Mouse (Mus musculus) heart, postnatal 0 days (tissue): Measurements from ENCODE around the gene Dync1li2. TPM values are rescaled to one million over a fixed set of nuclear protein-coding genes. Genes with fewer than 3 reads are reported as not detected.

Experiments
- ATAC-seq: fragments of 200-750 bp; cut with Nextera tagmentation; 2 replicates; pipeline ENCODE4 v1.8.0; 2017; ENCODE audit warnings: low read depth, moderate number of reproducible peaks, moderate library complexity; ENCODE audit not compliant: insufficient read depth
- DNase-seq: peaks from one replicate; pipeline ENCODE4 v3.0.0-alpha.2; 2016; ENCODE audit warnings: low spot score
- H3K27ac ChIP-seq: fragments of 300-500 bp; sonication (generic); 2 replicates; pipeline ENCODE4 v1.5.1; 2014; ENCODE audit warnings: low read depth, mild to moderate bottlenecking
- H3K27me3 ChIP-seq: fragments of 300-500 bp; sonication (generic); 2 replicates; pipeline ENCODE4 v1.6.1; 2014; ENCODE audit warnings: low read length, mixed read lengths; ENCODE audit not compliant: control insufficient read depth, insufficient read depth
- H3K36me3 ChIP-seq: fragments of 300-500 bp; sonication (generic); replicated peaks from 2 replicates; pipeline ENCODE4 v1.6.1; 2014; ENCODE audit warnings: low read length, mixed read lengths; ENCODE audit not compliant: control insufficient read depth, insufficient read depth
- H3K4me1 ChIP-seq: fragments of 300-500 bp; sonication (generic); 2 replicates; pipeline ENCODE4 v1.6.1; 2014; ENCODE audit warnings: antibody characterized with exemption; ENCODE audit not compliant: control insufficient read depth, insufficient read depth
- H3K4me2 ChIP-seq: fragments of 300-500 bp; sonication (generic); 2 replicates; pipeline ENCODE4 v1.6.1; 2014; ENCODE audit warnings: low read depth, mild to moderate bottlenecking, low read length, moderate library complexity
- H3K4me3 ChIP-seq: fragments of 300-500 bp; sonication (generic); 2 replicates; pipeline ENCODE4 v1.5.1; 2014; ENCODE audit warnings: low read depth, low read length
- H3K9ac ChIP-seq: fragments of 300-500 bp; sonication (generic); replicated peaks from 2 replicates; pipeline ENCODE4 v1.6.1; 2014; ENCODE audit warnings: low read depth, low read length, mixed read lengths
- H3K9me3 ChIP-seq: fragments of 300-500 bp; sonication (generic); replicated peaks from 2 replicates; pipeline ENCODE4 v1.6.1; 2016; ENCODE audit warnings: low read length; ENCODE audit not compliant: control insufficient read depth
- CTCF ChIP-seq: IDR thresholded peaks from 2 replicates; pipeline ENCODE4 v1.5.1; 2016; ENCODE audit warnings: antibody characterized with exemption, control low read depth, low read depth
- EP300 ChIP-seq: IDR thresholded peaks from 2 replicates; pipeline ENCODE4 v1.6.1; 2016; ENCODE audit warnings: antibody characterized with exemption, low read depth
- WGBS: fragments of 180-500 bp; shearing (Covaris S2); extraction: QIAGEN DNeasy Blood & Tissue Kit; methylation state at CpG from one replicate; pipeline ENCODE4 v1.1.7; 2014; 5-methylcytosine and 5-hydroxymethylcytosine counted together
- polyA plus RNA-seq: library from polyadenylated mRNA; unstranded; fragments of >200 nt; fragmentation: Nextera tagmentation; extraction: Ambion mirVana; gene quantifications from 2 replicates; pipeline ENCODE4 v1.2.1, GENCODE M21; 2015
- total RNA-seq: library from RNA; depleted of rRNA; stranded (reverse); fragments of >200 nt; gene quantifications from 2 replicates; pipeline ENCODE4 v1.2.3, GENCODE M21; 2014; ENCODE audit warnings: low replicate concordance

Gene Dync1li2
- total and polyA plus RNA-seq, 2 experiments from 2014 or later: 11.0 to 38.8 TPM

- H3K36me3 ChIP-seq: no peaks in the 10 kb centered on the region
- TF ChIP-seq EP300 (no peak), CTCF (no peak)
- H3K4me3 ChIP-seq: no peak overlapping the region
- WGBS: 54% methylated on average over 7 of the region's 7 CpGs
- no peaks in the 10 kb centered on the region for H3K27me3 ChIP-seq
- H3K27ac ChIP-seq: 0 out of 2 replicates have a peak overlapping the region, but pooled peaks have one; percentile 10
- no peaks in the 10 kb centered on the region for H3K9me3 ChIP-seq
- no peak for ATAC-seq
- peaks cover 35% of the 10 kb centered on the region for H3K4me1 ChIP-seq
- H3K9ac ChIP-seq: no peak overlapping the region
- H3K4me2 ChIP-seq: no peak overlapping the region
- no peak for DNase-seq
Measured at GRCm38 (mm10) chr8:104387501-104387900, 55.3 kb downstream of the Dync1li2 start.

- Histone ChIP-seq H3K4me2 (no peak overlapping the region), H3K36me3 (no peaks in the 10 kb centered on the region), H3K4me1 (peaks cover 35% of the 10 kb centered on the region), H3K27ac (no peak overlapping the region), H3K27me3 (no peaks in the 10 kb centered on the region), H3K9me3 (no peaks in the 10 kb centered on the region), H3K9ac (no peak overlapping the region), H3K4me3 (no peak overlapping the region)
- TF ChIP-seq CTCF (no peak), EP300 (no peak)
- no peak for DNase-seq
- 50% methylated on average over 4 of the region's 4 CpGs for WGBS
- ATAC-seq: no peak
Measured at GRCm38 (mm10) chr8:104386693-104387092, 56.2 kb downstream of the Dync1li2 start.

- no peak for TF ChIP-seq EP300
- TF ChIP-seq CTCF: no peak
- no peak overlapping the region for H3K9ac ChIP-seq
- H3K27me3 ChIP-seq: no peaks in the 10 kb centered on the region
- peak overlapping the region; percentile 44 for H3K27ac ChIP-seq
- H3K4me3 ChIP-seq: no peak overlapping the region
- no peaks in the 10 kb centered on the region for H3K36me3 ChIP-seq
- WGBS: 76% methylated on average over 3 of the region's 3 CpGs
- ATAC-seq: no peak
- DNase-seq: no peak
- H3K4me2 ChIP-seq: no peak overlapping the region
- no peaks in the 10 kb centered on the region for H3K9me3 ChIP-seq
- peaks cover 35% of the 10 kb centered on the region for H3K4me1 ChIP-seq
Measured at GRCm38 (mm10) chr8:104383977-104384376, 58.9 kb downstream of the Dync1li2 start.

- ATAC-seq (0 out of 2 replicates have a peak, but pooled peaks have one; percentile 21), DNase-seq (no peak)
- Histone ChIP-seq H3K4me2 (no peak overlapping the region; the same call in 1 of the 2 replicates), H3K4me1 (peaks cover 35% of the 10 kb centered on the region), H3K27ac (peak overlapping the region; percentile 44), H3K36me3 (no peaks in the 10 kb centered on the region), H3K4me3 (no peak overlapping the region), H3K9me3 (no peaks in the 10 kb centered on the region), H3K27me3 (no peaks in the 10 kb centered on the region), H3K9ac (no peak overlapping the region; the same call in 1 of the 2 replicates)
- TF ChIP-seq CTCF (no peak), EP300 (no peak)
- 42% methylated on average over 2 of the region's 2 CpGs for WGBS
Measured at GRCm38 (mm10) chr8:104383296-104383695, 59.6 kb downstream of the Dync1li2 start.

- no peak for DNase-seq
- H3K4me2 ChIP-seq: no peak overlapping the region
- ATAC-seq: no peak
- no peaks in the 10 kb centered on the region for H3K36me3 ChIP-seq
- no peak for TF ChIP-seq CTCF
- TF ChIP-seq EP300: no peak
- H3K9me3 ChIP-seq: no peaks in the 10 kb centered on the region
- 81% methylated on average over 5 of the region's 5 CpGs for WGBS
- H3K27me3 ChIP-seq: no peaks in the 10 kb centered on the region
- no peak overlapping the region for H3K9ac ChIP-seq
- peaks cover 21% of the 10 kb centered on the region for H3K4me1 ChIP-seq
- H3K27ac ChIP-seq: no peak overlapping the region
- H3K4me3 ChIP-seq: no peak overlapping the region
Measured at GRCm38 (mm10) chr8:104380961-104381411, 61.9 kb downstream of the Dync1li2 start.

GRCm38 (mm10) chr8:104380269-104380668 lies 62.6 kb downstream of the Dync1li2 start:
- H3K9ac ChIP-seq: no peak overlapping the region
- peaks cover 26% of the 10 kb centered on the region for H3K4me1 ChIP-seq
- ATAC-seq: no peak
- H3K27ac ChIP-seq: no peak overlapping the region
- no peak overlapping the region for H3K4me3 ChIP-seq
- no peak overlapping the region for H3K4me2 ChIP-seq
- no peak for DNase-seq
- H3K9me3 ChIP-seq: no peaks in the 10 kb centered on the region
- H3K36me3 ChIP-seq: no peaks in the 10 kb centered on the region
- no peaks in the 10 kb centered on the region for H3K27me3 ChIP-seq
- TF ChIP-seq CTCF: no peak
- no peak for TF ChIP-seq EP300
- 72% methylated on average over 7 of the region's 7 CpGs for WGBS
